Mouse (Mus musculus) myocyte (in vitro differentiated cells): ENCODE results near the gene Plxnb1.

Experiments
- CEBPB ChIP-seq: IDR thresholded peaks from 2 replicates; pipeline ENCODE4 v1.6.1; 2011; ENCODE audit warnings: mild to moderate bottlenecking, moderate library complexity; ENCODE audit not compliant: poor library complexity, insufficient read depth, severe bottlenecking
- E2F4 ChIP-seq: IDR thresholded peaks from one replicate; pipeline ENCODE4 v1.6.1; 2011; ENCODE audit warnings: mild to moderate bottlenecking, control low read depth, moderate library complexity; ENCODE audit not compliant: insufficient read depth
- MAX ChIP-seq: IDR thresholded peaks from one replicate; pipeline ENCODE4 v1.6.1; 2011; ENCODE audit warnings: low read depth, mild to moderate bottlenecking, control low read depth
- MYOD1 ChIP-seq, 3 experiments: IDR thresholded peaks; one replicate each; pipeline ENCODE4 v1.6.1; 2011; ENCODE audit warnings: control low read depth in 2 of 3, low read depth in 2 of 3, mild to moderate bottlenecking in 2 of 3, moderate library complexity in 1 of 3; ENCODE audit not compliant: insufficient read length in 2 of 3, control insufficient read depth in 1 of 3
- MYOG ChIP-seq, 3 experiments: IDR thresholded peaks; one replicate each; pipeline ENCODE4 v1.6.1; 2011; ENCODE audit warnings: control low read depth in 2 of 3, low read depth in 2 of 3, mild to moderate bottlenecking in 2 of 3; ENCODE audit not compliant: insufficient read length in 2 of 3, control insufficient read depth in 1 of 3, insufficient read depth in 1 of 3
- POLR2A ChIP-seq: IDR thresholded peaks from one replicate; pipeline ENCODE4 v1.6.1; 2011; ENCODE audit warnings: low read depth, mild to moderate bottlenecking, control low read depth, moderate library complexity; ENCODE audit not compliant: insufficient read length
- POLR2AphosphoS2 ChIP-seq: IDR thresholded peaks from one replicate; pipeline ENCODE4 v1.6.1; 2011; ENCODE audit warnings: low read depth, control low read depth; ENCODE audit not compliant: insufficient read length
- REST ChIP-seq: IDR thresholded peaks from one replicate; pipeline ENCODE4 v1.6.1; 2011; ENCODE audit warnings: mild to moderate bottlenecking, control low read depth, moderate library complexity; ENCODE audit not compliant: insufficient read depth, insufficient read length
- SRF ChIP-seq: IDR thresholded peaks from one replicate; pipeline ENCODE4 v1.6.1; 2011; ENCODE audit warnings: low read depth; ENCODE audit not compliant: control insufficient read depth, insufficient read length
- TCF12 ChIP-seq: IDR thresholded peaks from one replicate; pipeline ENCODE4 v1.6.1; 2011; ENCODE audit warnings: mild to moderate bottlenecking, control low read depth; ENCODE audit not compliant: poor library complexity, insufficient read depth, severe bottlenecking
- TCF3 ChIP-seq: IDR thresholded peaks from one replicate; pipeline ENCODE4 v1.6.1; 2011; ENCODE audit warnings: low read depth, control low read depth; ENCODE audit not compliant: insufficient read length
- USF1 ChIP-seq: IDR thresholded peaks from one replicate; pipeline ENCODE4 v1.6.1; 2011; ENCODE audit warnings: low read depth, mild to moderate bottlenecking, control low read depth, moderate library complexity

GRCm38 (mm10) chr9:109101933-109102445 lies 6.8 kb downstream of the Plxnb1 start:
- TF ChIP-seq POLR2A (no peak), MYOG (IDR thresholded peaks at IDR 0.05; ENCODE audit: control insufficient read depth in 1 of 3, insufficient read depth in 1 of 3, insufficient read length in 2 of 3, low read depth in 2 of 3) (no peak), USF1 (no peak), MYOD1 (IDR thresholded peaks at IDR 0.05; ENCODE audit: control insufficient read depth in 1 of 3, insufficient read length in 2 of 3, low read depth in 2 of 3) (no peak), REST (no peak), MAX (no peak), E2F4 (no peak), POLR2AphosphoS2 (no peak), CEBPB (no peak), TCF12 (no peak), TCF3 (no peak), SRF (no peak)
